Mouse (Mus musculus) forebrain, embryonic 10.5 days (tissue): Measurements from ENCODE around the gene Srgap3. TPM values are rescaled to one million over a fixed set of nuclear protein-coding genes. Genes with fewer than 3 reads are reported as not detected.
A peak's percentile ranks its signal among the peaks of the same experiment; 100 is the strongest.
"Not testable (repeated sequence)": the region's sequence is repeated elsewhere in the genome, so short reads cannot be mapped to it uniquely, and the experiment has no call there.

Source experiments
- DNase-seq: peaks from one replicate; pipeline ENCODE4 v3.0.0-alpha.2; 2017; ENCODE audit warnings: low spot score; ENCODE audit errors: extremely low spot score
- H3K27ac ChIP-seq: fragments of 300-500 bp; sonication (generic); 2 replicates; pipeline ENCODE4 v1.5.1; 2016; ENCODE audit warnings: mild to moderate bottlenecking
- H3K27me3 ChIP-seq: fragments of 300-500 bp; sonication (generic); 2 replicates; pipeline ENCODE4 v1.6.1; 2016; ENCODE audit warnings: mild to moderate bottlenecking; ENCODE audit not compliant: poor library complexity, severe bottlenecking
- H3K36me3 ChIP-seq: fragments of 300-500 bp; sonication (generic); replicated peaks from 2 replicates; pipeline ENCODE4 v1.6.1; 2016; ENCODE audit warnings: mild to moderate bottlenecking, moderate library complexity
- H3K4me1 ChIP-seq: fragments of 300-500 bp; sonication (generic); 2 replicates; pipeline ENCODE4 v1.6.1; 2016
- H3K4me3 ChIP-seq: fragments of 300-500 bp; sonication (generic); 2 replicates; pipeline ENCODE4 v1.5.1; 2016; ENCODE audit warnings: mild to moderate bottlenecking, moderate library complexity
- H3K9me3 ChIP-seq: fragments of 300-500 bp; sonication (generic); 2 replicates; pipeline ENCODE4 v1.6.1; 2016; ENCODE audit warnings: mild to moderate bottlenecking, moderate library complexity
- WGBS: fragments of 180-500 bp; shearing (Covaris S2); methylation state at CpG from one replicate; pipeline ENCODE4 v1.1.7; 2016; 5-methylcytosine and 5-hydroxymethylcytosine counted together
- polyA plus RNA-seq: library from polyadenylated mRNA; unstranded; fragments of >200 nt; fragmentation: Nextera tagmentation; extraction: Ambion mirVana; gene quantifications from 2 replicates; pipeline ENCODE4 v1.2.1, GENCODE M21; 2016

Gene Srgap3
- polyA plus RNA-seq, 1 experiment from 2014 or later: 16.5 TPM

DNA sequence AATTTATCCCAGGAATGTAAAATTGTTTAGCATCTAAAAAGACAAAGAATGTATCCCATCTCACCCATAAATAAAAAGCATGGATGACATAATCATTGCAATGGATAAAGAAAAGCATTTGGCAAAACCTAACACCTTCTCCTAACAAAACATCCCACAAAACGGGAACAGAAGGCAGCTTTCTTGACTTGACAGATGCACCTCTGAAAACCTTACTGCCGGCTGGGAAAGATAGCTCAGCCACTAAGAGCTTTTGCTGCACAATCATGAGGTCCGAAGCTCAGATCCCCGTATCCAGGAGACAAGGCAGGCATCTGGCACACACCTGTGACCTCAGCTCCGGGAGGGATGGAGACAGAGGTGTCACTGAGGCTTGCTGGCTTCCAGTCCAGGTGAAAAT is 213.1 kb downstream of the Srgap3 start:
- no peak overlapping the region for H3K4me3 ChIP-seq
- H3K27ac ChIP-seq: no peak overlapping the region
- peaks cover 97% of the 10 kb centered on the region for H3K36me3 ChIP-seq
- peaks cover 9% of the 10 kb centered on the region; the same call in 1 of the 2 replicates for H3K9me3 ChIP-seq
- H3K4me1 ChIP-seq: peaks cover 23% of the 10 kb centered on the region
- no peaks in the 10 kb centered on the region for H3K27me3 ChIP-seq
- 89% methylated on average over 5 of the region's 5 CpGs for WGBS
- no peak for DNase-seq

DNA sequence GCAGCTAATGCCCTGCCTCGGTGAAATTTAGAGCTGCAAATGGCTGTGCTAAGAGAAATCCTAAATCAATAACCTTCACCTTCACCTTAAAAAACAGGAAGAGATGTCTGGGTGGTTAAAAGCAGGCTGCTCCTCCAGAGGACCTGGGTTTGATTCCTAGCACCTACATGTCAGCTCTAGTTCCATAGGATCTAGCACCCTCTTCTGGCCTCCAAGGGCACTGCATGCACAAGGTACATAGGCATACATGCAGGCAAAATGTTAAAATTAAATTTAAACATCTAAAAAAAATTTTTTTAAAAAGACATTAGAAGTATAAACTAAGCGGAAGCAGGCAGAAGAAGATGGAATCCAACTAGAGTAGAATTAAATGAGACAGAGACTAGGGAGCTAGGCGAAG is 214.6 kb downstream of the Srgap3 start:
- DNase-seq: no peak
- Histone ChIP-seq H3K4me3 (no peak overlapping the region), H3K4me1 (peaks cover 38% of the 10 kb centered on the region), H3K27ac (no peak overlapping the region), H3K27me3 (no peaks in the 10 kb centered on the region), H3K9me3 (peaks cover 9% of the 10 kb centered on the region; the same call in 1 of the 2 replicates), H3K36me3 (peaks cover 91% of the 10 kb centered on the region)
- WGBS: 95% methylated on average over 3 of the region's 3 CpGs

DNA sequence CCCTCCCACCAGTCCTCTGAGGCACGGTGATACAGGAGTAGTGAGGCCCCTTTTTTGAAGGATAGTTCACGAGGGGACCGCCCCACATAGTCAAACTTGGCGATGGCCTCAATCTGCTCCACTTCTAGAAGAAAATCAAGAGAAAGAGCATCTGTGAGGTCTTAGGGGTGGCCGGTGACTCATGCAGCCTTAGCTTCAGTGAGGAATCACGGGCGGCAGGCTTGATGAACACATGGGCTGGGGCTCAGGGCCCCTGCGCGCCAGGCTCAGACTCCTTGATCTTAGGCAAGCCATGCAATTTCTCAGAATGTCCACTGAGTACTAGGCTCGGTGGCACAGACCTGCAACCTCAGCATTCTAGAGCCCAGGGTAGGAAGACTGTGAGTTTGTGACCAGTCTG is 215.7 kb downstream of the Srgap3 start:
- no peak for DNase-seq
- Histone ChIP-seq H3K27me3 (no peaks in the 10 kb centered on the region), H3K27ac (no peak overlapping the region), H3K4me1 (peaks cover 43% of the 10 kb centered on the region), H3K36me3 (peaks cover 91% of the 10 kb centered on the region), H3K4me3 (no peak overlapping the region), H3K9me3 (peaks cover 9% of the 10 kb centered on the region; the same call in 1 of the 2 replicates)
- WGBS: 94% methylated on average over 10 of the region's 10 CpGs

DNA sequence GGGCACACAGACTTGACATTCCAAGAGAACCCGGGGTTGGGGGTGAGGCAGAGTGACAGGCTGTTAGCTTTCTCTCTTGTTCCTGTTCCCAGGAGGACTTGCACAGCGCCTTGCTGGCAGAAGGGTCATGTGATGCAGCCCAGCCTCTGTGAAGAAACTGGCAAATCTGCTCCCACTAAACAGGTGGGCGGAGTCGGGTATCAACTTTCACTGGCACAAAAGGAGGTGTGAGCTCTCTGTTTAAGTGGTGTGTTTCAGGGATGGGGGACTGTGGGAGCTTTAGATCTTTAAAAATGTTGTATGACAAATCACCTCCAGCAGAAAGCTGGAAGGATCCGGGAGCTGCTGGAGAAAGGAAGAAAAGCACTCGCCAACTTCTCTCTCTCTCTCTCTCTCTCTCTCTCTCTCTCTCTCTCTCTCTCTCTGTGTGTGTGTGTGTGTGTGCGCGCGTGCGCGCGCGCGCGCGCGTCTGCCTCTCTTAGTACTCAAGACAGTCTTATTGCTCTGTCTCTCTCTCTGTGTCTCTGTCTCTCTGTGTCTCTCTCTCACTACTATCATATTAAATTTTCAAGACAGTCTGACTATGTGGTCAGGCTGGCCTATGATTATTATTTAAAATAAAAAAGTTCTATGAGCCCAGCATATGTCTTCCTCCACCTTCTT is 218.2 kb downstream of the Srgap3 start:
- Histone ChIP-seq H3K36me3 (peaks cover 90% of the 10 kb centered on the region), H3K27me3 (no peaks in the 10 kb centered on the region), H3K9me3 (peaks cover 9% of the 10 kb centered on the region; the same call in 1 of the 2 replicates), H3K4me3 (peak overlapping the region; percentile 40), H3K4me1 (peaks cover 39% of the 10 kb centered on the region), H3K27ac (peak overlapping the region; percentile 85)
- 7% methylated on average over 17 of the region's 17 CpGs for WGBS
- peak; percentile 88 for DNase-seq

DNA sequence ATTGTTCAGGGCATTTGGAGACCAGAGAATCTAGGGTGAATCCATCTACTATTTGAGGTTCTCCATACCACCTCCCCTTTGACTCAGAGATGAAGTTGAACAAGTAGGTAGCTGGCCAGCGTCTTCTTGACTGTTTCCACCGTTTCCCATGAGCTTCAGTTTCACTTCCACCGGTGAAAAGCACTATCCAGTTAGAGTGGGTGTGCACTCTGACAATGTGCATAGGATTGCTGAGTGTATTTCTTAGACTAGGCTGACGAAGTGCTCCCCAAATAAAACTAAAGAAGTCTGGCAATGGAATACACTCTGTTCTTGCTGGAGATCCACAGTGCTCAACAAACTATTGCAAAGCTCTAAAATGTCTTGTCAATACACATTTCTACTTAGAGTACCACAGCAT is 221.6 kb downstream of the Srgap3 start:
- no peak for DNase-seq
- Histone ChIP-seq H3K27ac (no peak overlapping the region), H3K4me1 (peaks cover 39% of the 10 kb centered on the region), H3K4me3 (no peak overlapping the region), H3K36me3 (peaks cover 84% of the 10 kb centered on the region), H3K9me3 (no peaks in the 10 kb centered on the region), H3K27me3 (no peaks in the 10 kb centered on the region)
- 95% methylated on average over 4 of the region's 4 CpGs for WGBS

DNA sequence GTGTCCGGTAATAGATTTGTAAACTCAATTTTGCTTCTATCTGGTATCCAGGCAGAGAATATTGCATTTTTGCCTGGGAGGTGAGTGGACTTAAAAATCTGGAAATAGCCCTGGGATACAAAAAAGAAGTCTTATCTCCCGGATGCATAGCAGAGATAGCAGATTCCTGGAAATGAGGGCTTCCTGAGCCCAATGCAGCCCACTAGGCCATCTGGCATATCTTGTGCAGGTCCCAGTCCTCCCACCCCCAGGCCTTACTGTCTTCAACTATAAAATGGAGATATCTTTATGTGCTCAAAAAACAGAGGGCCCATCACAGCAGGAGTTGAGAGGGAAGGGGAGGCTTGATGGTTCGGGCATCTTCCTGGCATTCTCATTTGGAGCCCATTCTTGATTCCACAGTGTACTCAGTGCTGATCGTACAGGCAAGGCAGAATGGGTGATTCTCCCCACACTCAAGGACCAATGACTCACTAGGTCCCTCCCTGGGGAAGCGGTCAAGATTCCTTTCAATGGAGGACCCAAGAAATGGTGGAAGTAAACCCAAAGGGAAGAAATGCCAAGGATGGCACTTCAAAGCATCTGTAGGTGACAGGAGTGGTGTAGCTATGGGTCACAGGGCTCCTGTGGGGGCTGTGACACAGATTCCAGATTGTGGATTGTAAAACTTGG is 226.5 kb downstream of the Srgap3 start:
- WGBS: 91% methylated on average over 5 of the region's 5 CpGs
- no peak for DNase-seq
- Histone ChIP-seq H3K27me3 (no peaks in the 10 kb centered on the region), H3K9me3 (no peaks in the 10 kb centered on the region), H3K27ac (no peak overlapping the region), H3K4me3 (no peak overlapping the region), H3K36me3 (peaks cover 58% of the 10 kb centered on the region), H3K4me1 (0 out of 2 replicates have a peak, but pooled peaks cover 5% of the 10 kb centered on the region)

DNA sequence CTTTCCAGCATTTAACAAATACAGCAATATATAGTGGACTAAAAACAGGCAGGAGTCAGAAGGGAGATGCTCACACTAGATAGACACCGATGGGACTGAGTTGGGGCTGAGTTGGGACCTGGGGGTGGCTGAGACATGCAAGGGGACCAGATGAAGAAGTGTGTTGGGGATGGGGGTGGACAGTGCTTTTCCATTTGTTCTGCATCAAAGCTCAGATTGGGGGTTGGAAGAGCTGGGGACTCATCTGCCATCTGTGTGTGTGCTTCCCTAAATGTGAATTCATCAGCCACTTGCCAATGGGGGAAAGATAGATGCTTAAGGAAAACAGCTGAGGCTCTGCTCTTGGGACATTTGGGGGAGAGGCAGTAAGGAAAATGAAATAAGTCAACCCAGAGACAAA is 227.1 kb downstream of the Srgap3 start:
- DNase-seq: no peak
- no peak overlapping the region for H3K27ac ChIP-seq
- H3K4me3 ChIP-seq: no peak overlapping the region
- H3K4me1 ChIP-seq: 0 out of 2 replicates have a peak, but pooled peaks cover 5% of the 10 kb centered on the region
- H3K9me3 ChIP-seq: no peaks in the 10 kb centered on the region
- peaks cover 53% of the 10 kb centered on the region for H3K36me3 ChIP-seq
- no peaks in the 10 kb centered on the region for H3K27me3 ChIP-seq
- 95% methylated on average over 1 of the region's 1 CpGs for WGBS

DNA sequence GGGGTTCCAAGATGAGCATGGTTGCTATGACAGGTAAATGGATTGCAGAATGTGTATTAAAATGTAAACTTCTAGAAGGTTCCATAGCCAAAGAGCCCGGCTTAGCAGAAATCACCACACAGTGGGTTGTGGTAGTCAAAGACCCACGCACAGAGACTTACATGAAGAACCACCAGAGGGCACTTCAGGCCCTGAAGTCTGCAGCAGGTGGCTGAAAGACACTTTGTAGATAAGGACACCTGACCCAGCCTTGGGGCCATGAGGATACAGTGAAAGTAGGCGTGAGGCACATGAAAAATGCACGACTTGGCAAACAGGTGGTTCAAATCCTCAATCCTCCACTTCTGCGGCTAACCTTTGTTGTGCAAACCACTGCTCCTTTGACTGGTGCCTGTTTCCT is 229.9 kb downstream of the Srgap3 start:
- Histone ChIP-seq H3K4me3 (no peak overlapping the region), H3K4me1 (no peaks in the 10 kb centered on the region), H3K27me3 (no peaks in the 10 kb centered on the region), H3K9me3 (peaks cover 3% of the 10 kb centered on the region; the same call in 1 of the 2 replicates), H3K27ac (no peak overlapping the region), H3K36me3 (peaks cover 31% of the 10 kb centered on the region)
- WGBS: 69% methylated on average over 5 of the region's 5 CpGs
- no peak for DNase-seq

DNA sequence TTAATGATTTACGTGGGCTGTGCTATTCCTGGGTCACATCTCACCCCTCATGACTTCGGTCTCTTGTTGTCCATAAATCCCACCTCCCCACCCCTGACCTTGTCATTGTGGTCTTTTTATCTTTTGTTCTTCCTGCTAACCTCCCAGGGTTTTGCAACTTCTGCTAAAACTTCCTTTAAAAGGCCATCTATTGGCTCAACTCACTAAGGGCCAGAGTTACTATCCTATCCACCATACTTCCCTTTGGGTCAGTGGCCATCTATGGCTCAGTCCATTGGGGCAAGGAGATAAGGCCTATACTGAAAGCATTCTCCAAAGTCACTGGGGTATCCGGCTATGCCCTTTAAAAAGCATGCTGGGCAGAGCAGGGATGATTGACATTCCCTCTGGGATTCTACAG is 233.1 kb downstream of the Srgap3 start:
- Histone ChIP-seq H3K9me3 (peaks cover 7% of the 10 kb centered on the region; the same call in 1 of the 2 replicates), H3K27me3 (no peaks in the 10 kb centered on the region), H3K4me3 (no peak overlapping the region), H3K4me1 (no peaks in the 10 kb centered on the region), H3K27ac (no peak overlapping the region), H3K36me3 (peaks cover 2% of the 10 kb centered on the region; the same call in 1 of the 2 replicates)
- 89% methylated on average over 3 of the region's 3 CpGs for WGBS
- no peak for DNase-seq

DNA sequence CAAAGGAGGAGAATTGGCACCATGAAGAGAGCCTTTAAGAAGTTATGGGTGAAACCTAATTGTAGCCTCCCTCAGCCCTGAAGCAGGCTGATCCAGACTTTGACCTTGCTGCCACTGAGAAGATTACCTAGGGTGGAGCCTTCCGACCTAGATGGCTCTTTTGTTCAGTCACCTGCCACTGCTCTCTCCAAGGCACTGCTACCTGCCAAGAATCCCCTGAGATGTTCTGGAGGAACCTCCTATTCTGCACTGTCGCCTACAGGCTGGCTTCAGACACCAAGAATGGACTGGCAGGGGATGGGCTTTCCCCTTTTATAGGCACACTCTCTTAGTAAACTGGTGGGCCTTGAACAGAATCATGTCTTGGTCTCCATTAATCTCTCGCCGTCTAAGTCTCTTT is 244.8 kb downstream of the Srgap3 start:
- WGBS: 86% methylated on average over 4 of the region's 4 CpGs

DNA sequence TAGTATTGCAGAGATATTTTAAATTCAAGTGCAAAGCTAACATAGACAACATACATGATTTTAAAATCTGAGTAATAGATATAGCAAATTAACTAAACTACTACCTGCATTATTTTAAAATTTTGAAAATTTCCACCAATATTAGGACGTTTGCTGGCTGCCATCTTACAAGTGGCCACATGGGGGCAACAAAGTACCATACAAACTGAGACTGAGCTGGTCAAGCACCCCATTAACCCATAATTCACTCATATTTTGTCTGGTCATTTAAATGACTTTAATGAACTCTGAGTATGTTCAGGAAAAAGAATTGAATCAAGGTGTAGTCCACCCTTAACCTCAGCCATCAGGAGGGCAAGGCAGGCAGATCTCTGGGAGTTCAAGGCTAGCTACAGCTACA is 246.7 kb downstream of the Srgap3 start:
- H3K4me1 ChIP-seq: peaks cover 16% of the 10 kb centered on the region
- 0 out of 2 replicates have a peak overlapping the region, but pooled peaks have one; percentile 15 for H3K27ac ChIP-seq
- no peaks in the 10 kb centered on the region for H3K36me3 ChIP-seq
- peak; percentile 56 for DNase-seq
- peaks cover 9% of the 10 kb centered on the region for H3K27me3 ChIP-seq
- no peak overlapping the region for H3K4me3 ChIP-seq
- H3K9me3 ChIP-seq: peaks cover 2% of the 10 kb centered on the region; the same call in 1 of the 2 replicates
- 0% methylated on average over 1 of the region's 1 CpGs for WGBS

More for the DNA sequence above, 244.8 kb downstream of the Srgap3 start:
- not testable (repeated sequence) for H3K4me3 ChIP-seq, H3K27me3 ChIP-seq, H3K4me1 ChIP-seq, H3K27ac ChIP-seq, H3K9me3 ChIP-seq, DNase-seq, H3K36me3 ChIP-seq

DNA sequence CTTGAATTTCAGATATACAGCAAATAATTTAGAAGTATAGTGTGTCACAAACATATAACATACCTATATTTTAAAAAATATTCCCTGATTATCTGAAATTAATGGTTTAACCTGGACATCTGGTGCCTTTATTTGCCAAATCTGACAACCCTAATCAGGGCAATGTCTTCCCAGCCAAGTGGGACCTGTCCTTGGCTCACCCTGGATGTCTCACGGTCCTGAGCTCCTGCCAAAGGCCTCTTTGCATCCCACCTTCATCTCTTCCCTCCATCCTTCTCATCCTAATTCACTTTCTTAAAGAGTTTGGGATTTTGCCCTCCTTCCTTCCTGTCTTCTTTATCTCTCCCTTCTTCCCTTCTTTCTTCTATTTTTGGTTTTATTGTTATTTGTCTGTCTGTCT is 248.0 kb downstream of the Srgap3 start:
- no peak overlapping the region for H3K27ac ChIP-seq
- WGBS: 73% methylated on average over 1 of the region's 1 CpGs
- H3K36me3 ChIP-seq: no peaks in the 10 kb centered on the region
- no peak overlapping the region for H3K4me3 ChIP-seq
- peaks cover 9% of the 10 kb centered on the region for H3K27me3 ChIP-seq
- H3K4me1 ChIP-seq: peaks cover 24% of the 10 kb centered on the region
- DNase-seq: no peak
- no peaks in the 10 kb centered on the region for H3K9me3 ChIP-seq
